Mouse (Mus musculus) adrenal gland, adult 2 months (tissue): ENCODE measurements around the gene Slc7a7. TPM values are rescaled to one million over a fixed set of nuclear protein-coding genes. Genes with fewer than 3 reads are reported as not detected.

Source experiments
- DNase-seq: peaks from one replicate; pipeline ENCODE4 v3.0.0; 2021
- polyA plus RNA-seq: library from polyadenylated mRNA; depleted of rRNA; stranded (reverse); fragments of >200 nt; gene quantifications from 2 replicates; pipeline ENCODE4 v1.2.3, GENCODE M21; 2012
- total RNA-seq, 2 experiments: library from RNA; stranded (reverse); gene quantifications; 2 replicates each; pipeline ENCODE4 v1.2.3; 2021

Gene Slc7a7
- total and polyA plus RNA-seq, 3 experiments = 2.8 to 4.2 (median 3.9) TPM

- peak; percentile 65 for DNase-seq
These were observed 4.9 kb downstream of the Slc7a7 start for GRCm38 (mm10) chr14:54412629-54413170.

DNA sequence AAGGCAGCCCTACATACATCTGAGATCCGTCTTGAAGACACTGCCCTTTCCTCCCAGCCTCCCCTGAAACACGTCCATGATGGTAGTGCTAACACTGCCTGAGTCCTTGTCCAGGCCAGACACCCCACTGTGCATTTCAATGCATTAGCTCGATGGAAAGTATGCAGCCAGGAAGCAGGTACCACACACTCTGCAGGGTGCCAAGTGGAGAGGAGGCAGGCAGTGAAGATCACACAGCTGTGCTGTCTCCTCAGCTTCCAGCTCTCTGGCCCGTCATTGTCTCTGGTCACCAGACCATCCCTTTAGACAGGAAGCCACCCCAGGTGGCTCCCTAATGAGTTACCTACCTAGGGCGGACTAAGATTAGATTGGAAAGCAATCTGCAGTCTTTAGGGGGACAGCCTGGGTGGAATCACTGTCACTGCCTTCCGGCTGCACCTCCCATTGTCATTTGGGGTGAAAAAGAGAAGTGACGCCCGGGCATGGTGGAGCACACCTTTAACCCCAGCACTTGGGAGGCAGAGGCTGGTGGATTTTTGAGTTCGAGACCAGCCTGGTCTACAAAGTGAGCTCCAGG lies 5.5 kb downstream of the Slc7a7 start:
- DNase-seq = no peak

- DNase-seq = no peak
These were observed 7.4 kb downstream of the Slc7a7 start for GRCm38 (mm10) chr14:54409980-54410810.

DNA sequence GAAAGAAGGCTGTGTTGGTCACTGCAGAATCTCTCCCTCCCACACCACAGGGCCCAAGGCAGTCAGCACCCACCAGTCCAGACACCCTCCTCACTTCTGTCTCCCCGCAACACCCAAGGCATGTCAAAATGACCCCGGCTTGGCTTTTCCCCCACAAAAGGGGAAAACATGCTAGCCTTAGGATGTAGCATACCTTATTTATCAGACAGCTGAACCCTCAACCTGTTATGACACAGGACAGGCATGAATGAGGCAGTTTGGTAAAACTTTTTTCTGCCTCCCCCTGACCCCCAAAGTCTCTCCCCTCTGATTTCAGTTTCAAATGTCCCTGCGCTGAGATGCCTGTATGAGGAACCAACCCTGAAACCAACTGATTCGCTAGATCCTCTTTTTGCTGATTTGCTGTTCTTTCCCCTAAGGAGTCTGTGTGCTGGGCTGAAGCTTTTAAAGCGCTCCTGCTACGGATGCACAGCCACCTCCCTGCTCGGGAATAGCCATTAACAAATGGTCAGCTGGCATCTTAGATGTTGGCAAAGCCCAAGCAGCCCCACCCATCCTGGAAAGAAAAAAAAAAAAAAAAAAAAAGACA lies 8.4 kb downstream of the Slc7a7 start:
- no peak for DNase-seq

GRCm38 (mm10) chr14:54408336-54409056 lies 9.1 kb downstream of the Slc7a7 start:
- no peak for DNase-seq

- no peak for DNase-seq
These were observed 15.9 kb downstream of the Slc7a7 start for GRCm38 (mm10) chr14:54401723-54402122.

DNA sequence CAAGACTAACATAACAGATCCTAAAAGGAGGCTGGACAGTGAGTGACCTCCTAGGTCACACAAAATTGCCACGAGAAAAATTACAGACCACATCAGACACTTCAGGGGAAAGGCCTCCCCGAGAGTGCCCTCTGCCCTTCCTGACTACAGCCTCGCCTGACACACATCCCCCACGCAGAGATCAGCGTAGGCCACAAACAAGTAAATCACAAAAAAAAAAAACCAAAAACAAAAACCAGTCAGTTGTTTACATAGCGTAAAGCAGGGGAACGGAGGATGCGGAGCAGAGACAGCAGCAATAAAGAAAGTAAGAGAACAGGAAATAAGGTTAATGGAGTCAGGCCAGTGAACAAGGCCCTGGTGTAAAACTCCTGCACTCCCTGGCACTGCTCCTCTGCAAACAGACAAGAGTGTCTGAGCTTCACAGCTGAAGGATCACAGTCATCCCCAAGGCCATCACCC lies 18.6 kb downstream of the Slc7a7 start:
- peak; percentile 49 for DNase-seq

GRCm38 (mm10) chr14:54398528-54398916 lies 19.1 kb downstream of the Slc7a7 start:
- DNase-seq = peak; percentile 17

DNA sequence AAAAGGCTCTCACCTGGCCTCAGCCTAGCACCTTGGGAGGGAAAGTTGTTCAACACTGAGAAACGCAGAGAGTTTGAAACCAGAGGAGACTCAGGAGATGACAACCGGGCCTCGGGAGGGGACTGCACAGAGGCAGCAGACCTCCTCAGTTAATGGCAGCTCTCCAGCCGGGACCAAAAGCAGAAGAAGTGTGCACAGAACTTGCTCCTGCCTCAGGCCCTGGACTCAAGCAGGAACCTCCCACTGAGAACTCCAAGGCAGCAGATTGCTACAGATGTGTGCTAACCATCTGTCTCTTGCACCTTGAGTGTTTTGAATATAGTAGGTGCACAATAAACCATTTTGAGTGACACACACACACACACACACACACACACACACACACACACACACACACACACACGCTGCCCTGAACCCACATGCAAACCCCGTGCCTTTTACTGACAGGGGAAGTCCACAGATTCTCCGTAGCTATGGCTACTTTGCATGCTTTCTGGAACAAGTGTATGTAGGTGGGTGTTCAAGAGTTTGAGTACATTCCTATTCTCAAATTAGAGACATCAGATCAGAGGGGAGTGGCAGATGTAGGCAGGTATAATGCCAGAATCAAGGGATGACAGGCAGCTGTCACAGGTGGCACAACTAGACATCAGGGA lies 19.6 kb downstream of the Slc7a7 start:
- DNase-seq = no peak

DNA sequence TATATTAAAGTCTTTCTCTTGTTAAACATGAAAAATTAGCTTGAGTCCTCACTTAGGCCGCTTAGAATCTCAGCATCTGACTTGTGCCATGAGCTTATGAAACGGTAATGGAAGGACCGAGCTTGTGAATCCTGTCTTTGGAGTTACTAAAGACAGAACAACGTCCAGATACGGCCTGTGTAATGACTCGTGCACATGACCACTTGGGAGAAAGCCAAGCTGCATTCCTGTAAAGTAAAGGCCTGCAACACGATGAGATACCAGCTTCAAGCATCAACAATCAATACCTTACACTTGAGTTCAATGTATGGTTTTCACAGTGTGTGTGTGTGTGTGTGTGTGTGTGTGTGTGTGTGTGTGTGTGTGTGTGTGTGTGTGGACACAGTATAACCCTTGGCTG lies 20.9 kb downstream of the Slc7a7 start:
- no peak for DNase-seq

GRCm38 (mm10) chr14:54394309-54394708 lies 23.3 kb downstream of the Slc7a7 start:
- DNase-seq = no peak

DNA sequence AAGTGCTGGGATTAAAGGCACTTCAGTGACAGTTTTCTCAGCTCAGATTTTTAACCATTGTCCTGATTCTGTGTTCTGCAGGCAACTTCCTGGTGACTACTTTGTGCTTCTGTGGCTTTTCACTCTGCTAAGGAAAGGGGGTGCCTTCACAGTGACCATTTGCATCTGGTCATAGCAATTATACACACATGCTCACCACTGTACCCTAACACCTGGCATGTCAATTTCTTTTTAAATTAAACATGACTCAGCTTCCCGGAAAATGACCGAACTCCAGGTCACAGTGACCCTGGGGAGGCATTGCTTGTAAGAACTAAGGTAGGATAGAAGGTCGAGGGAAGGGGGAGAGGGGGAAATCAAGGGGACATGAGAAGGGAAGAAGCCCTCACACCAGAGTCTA lies 23.8 kb downstream of the Slc7a7 start:
- DNase-seq = no peak

DNA sequence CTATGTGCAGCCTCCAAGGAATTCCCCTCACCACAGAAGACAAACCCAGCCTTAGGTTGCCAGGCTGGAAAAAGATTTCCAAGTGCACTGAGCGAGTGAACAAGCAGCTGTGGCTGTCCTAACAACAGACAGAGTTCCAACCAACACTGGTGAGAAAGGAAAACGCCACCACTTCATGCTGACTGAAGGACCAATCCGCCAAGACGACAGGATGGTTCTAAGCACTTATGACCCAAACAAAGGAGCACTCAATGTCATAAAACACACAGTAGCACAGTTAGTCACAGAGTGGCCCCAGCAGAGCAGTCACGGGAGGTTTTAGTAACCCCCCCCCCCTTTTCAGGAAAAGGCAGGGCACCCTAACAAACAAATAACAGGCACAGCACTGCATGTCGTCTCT lies 26.7 kb downstream of the Slc7a7 start:
- DNase-seq = no peak

DNA sequence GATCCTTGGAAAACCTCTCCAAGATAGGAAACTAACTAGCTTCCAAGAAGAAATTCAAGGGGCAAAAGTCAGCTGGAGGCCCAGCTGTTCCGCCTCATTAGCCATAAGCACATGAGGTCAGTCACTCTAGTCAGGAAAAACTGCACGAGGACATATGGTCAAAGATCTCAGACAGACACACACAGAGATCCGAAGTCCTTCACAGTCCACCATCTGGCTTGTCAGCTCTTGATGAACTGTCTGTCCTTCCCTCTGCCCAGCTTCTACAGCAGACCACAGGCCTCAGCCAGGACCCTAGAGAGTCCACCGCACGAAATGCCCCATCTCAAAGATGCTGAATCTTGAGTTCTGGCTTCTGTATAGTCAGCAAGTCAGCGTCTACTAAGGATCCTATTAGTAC lies 30.0 kb downstream of the Slc7a7 start:
- no peak for DNase-seq

GRCm38 (mm10) chr14:54385968-54386618 lies 31.5 kb downstream of the Slc7a7 start:
- DNase-seq = no peak

DNA sequence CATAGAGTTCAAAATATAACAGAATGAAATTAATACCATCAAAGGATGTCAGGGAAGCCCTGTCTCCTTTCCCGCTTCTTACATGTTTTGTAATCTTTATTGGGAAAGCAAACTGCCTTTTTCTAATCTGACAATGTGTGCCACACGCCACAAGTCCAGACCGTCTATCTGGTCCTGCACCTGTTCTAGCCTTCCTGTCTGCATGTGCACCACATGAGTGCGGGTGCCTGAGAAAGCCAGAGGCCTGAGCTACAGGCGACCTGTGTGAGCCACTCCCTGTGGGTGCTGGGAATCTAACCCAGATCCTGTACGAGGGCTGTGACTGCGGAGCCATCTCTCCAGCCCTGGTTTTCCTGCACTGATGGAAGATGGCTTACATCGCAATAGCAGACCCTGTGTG lies 33.2 kb downstream of the Slc7a7 start:
- DNase-seq = no peak

- DNase-seq = no peak
These were observed 34.2 kb downstream of the Slc7a7 start for GRCm38 (mm10) chr14:54383355-54383771.

GRCm38 (mm10) chr14:54382641-54383040 lies 34.9 kb downstream of the Slc7a7 start:
- no peak for DNase-seq

DNA sequence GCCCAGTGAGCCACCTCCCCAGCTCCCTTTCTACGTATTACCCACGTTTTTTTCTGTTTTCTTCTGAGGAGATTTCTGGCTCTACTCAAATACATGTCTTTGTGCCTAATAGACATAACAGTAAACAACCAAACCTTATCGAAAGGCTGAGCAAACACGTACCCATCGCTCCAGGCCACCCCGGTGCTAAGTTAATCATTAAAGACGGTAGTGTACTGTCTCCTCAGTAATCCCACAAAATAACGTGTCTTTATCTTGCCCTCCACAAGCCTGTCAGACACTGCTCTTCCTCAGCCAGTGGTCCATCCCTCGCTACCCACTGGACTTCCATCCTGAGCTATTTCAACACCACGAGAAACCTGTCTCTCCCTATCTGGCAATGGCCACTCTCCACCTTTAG lies 35.8 kb downstream of the Slc7a7 start:
- DNase-seq = no peak

DNA sequence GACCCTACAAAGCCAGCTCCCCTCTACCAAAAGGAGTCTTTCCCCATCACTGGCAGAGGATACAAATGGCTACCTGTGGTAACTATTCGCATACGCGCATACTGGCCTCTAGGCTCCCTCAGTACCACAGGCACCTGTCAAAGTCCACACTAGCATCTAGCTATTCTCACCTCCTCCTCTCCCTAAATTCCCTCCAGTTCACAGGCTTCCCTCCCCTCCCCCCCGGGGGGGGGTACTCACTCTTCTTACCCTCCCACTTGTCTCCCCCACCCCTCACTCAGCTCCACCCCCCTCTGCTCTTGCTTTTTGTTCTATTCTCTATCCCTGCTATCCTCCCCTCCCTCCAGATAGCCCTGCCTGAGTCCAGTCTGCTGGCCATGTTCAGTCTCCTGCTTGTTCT lies 37.0 kb downstream of the Slc7a7 start:
- DNase-seq = no peak

- DNase-seq = no peak
These were observed 38.0 kb downstream of the Slc7a7 start for GRCm38 (mm10) chr14:54379571-54379970.
